Comparison of ENCODE assay signal across 15 mouse cellular contexts in the genomic region with DNA sequence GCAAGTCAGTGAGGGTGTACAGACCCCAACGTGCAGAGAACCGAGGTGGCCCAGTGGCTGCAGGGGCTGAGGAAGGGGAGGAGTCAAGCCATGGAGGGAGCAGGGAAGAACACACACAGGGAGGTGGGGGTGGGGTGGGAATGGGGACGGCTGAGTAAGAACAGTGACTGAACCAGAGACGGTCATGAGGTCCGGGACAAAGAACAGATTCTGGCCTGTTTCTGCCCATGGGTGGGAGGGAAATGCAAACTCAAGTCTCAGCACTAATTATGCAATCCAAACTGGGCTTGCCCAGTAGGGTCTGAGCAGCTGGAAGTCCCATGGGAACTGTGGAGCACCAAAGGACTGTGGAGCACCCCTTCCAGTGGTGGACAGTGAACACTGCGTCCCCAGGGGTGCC. TPM values are rescaled to one million over a fixed set of nuclear protein-coding genes. Genes with fewer than 3 reads are reported as not detected.
DNase-seq lines count a peak whose midpoint lies in the region; ATAC-seq lines count a peak whose summit lies in the region.
"Had no signal": no experiment of that assay in that cellular context is flagged by ENCODE, and none has a peak within 500 bp of the region (broad histone marks: within the 10 kb centered on the region; RNA-seq: fewer than 3 reads in every experiment).

No protein-coding gene starts in this region.

- no peak overlapping the region for H3K27ac ChIP-seq in kidney, embryonic 15.5 days
- H3K27ac ChIP-seq in kidney, embryonic 14.5 days (ENCODE audit: low read depth, low read length) = no peak overlapping the region
- no peak overlapping the region for H3K27ac ChIP-seq in liver, embryonic 13.5 days
- no peak overlapping the region for H3K27ac ChIP-seq in heart, embryonic 12.5 days (ENCODE audit: poor library complexity, severe bottlenecking)
- H3K27ac ChIP-seq: heart, adult 2 months had no signal

- no peak overlapping the region for H3K4me2 ChIP-seq in kidney, embryonic 15.5 days
- no peak overlapping the region for H3K4me2 ChIP-seq in kidney, embryonic 14.5 days (replicated peaks; ENCODE audit: low read depth, low read length)
- H3K4me2 ChIP-seq in liver, embryonic 13.5 days = no peak overlapping the region
- H3K4me2 ChIP-seq in heart, embryonic 12.5 days = no peak overlapping the region

- H3K27me3 ChIP-seq in kidney, embryonic 15.5 days = 0 out of 2 replicates have a peak, but pooled peaks cover 4% of the 10 kb centered on the region
- H3K27me3 ChIP-seq in kidney, embryonic 14.5 days (ENCODE audit: control insufficient read depth, insufficient read depth, low read length) = peaks cover 2% of the 10 kb centered on the region; the same call in 1 of the 2 replicates
- peaks cover 29% of the 10 kb centered on the region for H3K27me3 ChIP-seq in liver, embryonic 13.5 days
- peaks cover 38% of the 10 kb centered on the region for H3K27me3 ChIP-seq in heart, embryonic 12.5 days (replicated peaks)

- peak; percentile 44 for DNase-seq in embryo, embryonic 10.5 days (ENCODE audit: low spot score)
- DNase-seq in embryo, embryonic 9.5 days (ENCODE audit: extremely low spot score) = no peak
- peak; percentile 80 for DNase-seq in ZHBTc4 (ENCODE audit: low read depth, low spot score)
- no peak for DNase-seq in liver, embryonic 13.5 days
- no peak for DNase-seq in ovary, postnatal 36 days (ENCODE audit: low spot score)
- DNase-seq: adrenal gland, postnatal 36 days; heart, adult 2 months; heart, postnatal 36 days; lung, postnatal 10 days; spleen, adult 18-20 months; thymus, adult 18-20 months had no signal

- peak; percentile 53; the same call in 1 of the 2 replicates for ATAC-seq in kidney, embryonic 15.5 days (replicated peaks; ENCODE audit: low FRiP score)
- ATAC-seq in kidney, embryonic 14.5 days (ENCODE audit: low FRiP score, low TSS enrichment) = no peak
- peak; percentile 49 for ATAC-seq in liver, embryonic 13.5 days (ENCODE audit: low read depth)
- no peak for ATAC-seq in heart, embryonic 12.5 days (ENCODE audit: insufficient number of reproducible peaks, low FRiP score)

- no peaks in the 10 kb centered on the region for H3K36me3 ChIP-seq in kidney, embryonic 15.5 days
- H3K36me3 ChIP-seq in kidney, embryonic 14.5 days (ENCODE audit: control insufficient read depth, insufficient read depth, low read length) = no peaks in the 10 kb centered on the region
- no peaks in the 10 kb centered on the region for H3K36me3 ChIP-seq in liver, embryonic 13.5 days
- H3K36me3 ChIP-seq in heart, embryonic 12.5 days = no peaks in the 10 kb centered on the region

- no peaks in the 10 kb centered on the region for H3K9me3 ChIP-seq in kidney, embryonic 15.5 days (replicated peaks)
- H3K9me3 ChIP-seq in kidney, embryonic 14.5 days (ENCODE audit: control insufficient read depth, low read length) = no peaks in the 10 kb centered on the region
- no peaks in the 10 kb centered on the region for H3K9me3 ChIP-seq in liver, embryonic 13.5 days (replicated peaks)
- no peaks in the 10 kb centered on the region for H3K9me3 ChIP-seq in heart, embryonic 12.5 days (replicated peaks)

- WGBS in kidney, embryonic 15.5 days = 16% methylated on average over 6 of the region's 6 CpGs
- 6% methylated on average over 6 of the region's 6 CpGs for WGBS in kidney, embryonic 14.5 days
- 18% methylated on average over 6 of the region's 6 CpGs for WGBS in liver, embryonic 13.5 days (ENCODE audit: insufficient replicate concordance)
- WGBS in heart, embryonic 12.5 days = 11% methylated on average over 6 of the region's 6 CpGs

- no peak overlapping the region for H3K9ac ChIP-seq in kidney, embryonic 15.5 days
- no peak overlapping the region for H3K9ac ChIP-seq in kidney, embryonic 14.5 days (ENCODE audit: low read depth, low read length)
- H3K9ac ChIP-seq in liver, embryonic 13.5 days = no peak overlapping the region
- no peak overlapping the region for H3K9ac ChIP-seq in heart, embryonic 12.5 days

- H3K4me3 ChIP-seq in kidney, embryonic 15.5 days (replicated peaks) = no peak overlapping the region
- H3K4me3 ChIP-seq in kidney, embryonic 14.5 days (ENCODE audit: low read length) = no peak overlapping the region
- H3K4me3 ChIP-seq in liver, embryonic 13.5 days (replicated peaks) = no peak overlapping the region
- no peak overlapping the region for H3K4me3 ChIP-seq in heart, embryonic 12.5 days
- H3K4me3 ChIP-seq: erythroblast, embryonic 14.5 days; heart, adult 2 months had no signal

- peaks cover 6% of the 10 kb centered on the region for H3K4me1 ChIP-seq in kidney, embryonic 15.5 days
- H3K4me1 ChIP-seq in kidney, embryonic 14.5 days (ENCODE audit: control insufficient read depth, insufficient read depth, low read length) = no peaks in the 10 kb centered on the region
- H3K4me1 ChIP-seq in liver, embryonic 13.5 days (replicated peaks) = peaks cover 5% of the 10 kb centered on the region
- H3K4me1 ChIP-seq in heart, embryonic 12.5 days (replicated peaks) = no peaks in the 10 kb centered on the region

RNA-seq across cellular contexts. Expression of gene Slc22a18, which starts 9.0 kb away (rescaled TPM):
- polyA plus RNA-seq in kidney, embryonic 15.5 days (2015; fragmentation: Nextera tagmentation; extraction: Ambion mirVana) = 4.1 and 4.5 TPM in 2 replicates
- 4.4 and 4.7 TPM in 2 replicates for polyA plus RNA-seq in kidney, embryonic 14.5 days (2014; fragmentation: Nextera tagmentation; extraction: Ambion mirVana)
- 6.2 and 6.7 TPM in 2 replicates for polyA plus RNA-seq in liver, embryonic 13.5 days (2015; fragmentation: Nextera tagmentation; extraction: Ambion mirVana)
- 0.90 and 0.91 TPM in 2 replicates for polyA plus RNA-seq in heart, embryonic 12.5 days (2016; fragmentation: Nextera tagmentation; extraction: Ambion mirVana)
- polyA plus RNA-seq: erythroblast, embryonic 14.5 days had no signal

RNA-seq across cellular contexts. Expression of gene Phlda2, which starts 20.4 kb away (rescaled TPM):
- 8.4 and 10.8 TPM in 2 replicates for polyA plus RNA-seq in kidney, embryonic 15.5 days (2015; fragmentation: Nextera tagmentation; extraction: Ambion mirVana)
- polyA plus RNA-seq in kidney, embryonic 14.5 days (2014; fragmentation: Nextera tagmentation; extraction: Ambion mirVana) = 7.3 and 10.6 TPM in 2 replicates
- 23.6 and 25.4 TPM in 2 replicates for polyA plus RNA-seq in liver, embryonic 13.5 days (2015; fragmentation: Nextera tagmentation; extraction: Ambion mirVana)
- 1.7 and 2.2 TPM in 2 replicates for polyA plus RNA-seq in heart, embryonic 12.5 days (2016; fragmentation: Nextera tagmentation; extraction: Ambion mirVana)
- polyA plus RNA-seq: heart, adult 2 months had no signal

RNA-seq across cellular contexts. Expression of gene Cdkn1c, which starts 21.7 kb away (rescaled TPM):
- polyA plus RNA-seq in kidney, embryonic 15.5 days (2015; fragmentation: Nextera tagmentation; extraction: Ambion mirVana) = 844 and 965 TPM in 2 replicates
- polyA plus RNA-seq in kidney, embryonic 14.5 days (2014; fragmentation: Nextera tagmentation; extraction: Ambion mirVana) = 1,196 and 1,506 TPM in 2 replicates
- 178 and 199 TPM in 2 replicates for polyA plus RNA-seq in liver, embryonic 13.5 days (2015; fragmentation: Nextera tagmentation; extraction: Ambion mirVana)
- 1,218 and 1,354 TPM in 2 replicates for polyA plus RNA-seq in heart, embryonic 12.5 days (2016; fragmentation: Nextera tagmentation; extraction: Ambion mirVana)

Comparison
In these comparisons a context has a peak if more than half of its experiments do, and no peak if none do; other contexts are left out.
1. DNase-seq: peak in embryo, embryonic 10.5 days (single experiment) and ZHBTc4 (single experiment); none in embryo, embryonic 9.5 days (single experiment), liver, embryonic 13.5 days (single experiment) and ovary, postnatal 36 days (single experiment).
2. ATAC-seq: peak in kidney, embryonic 15.5 days (single experiment) and liver, embryonic 13.5 days (single experiment); none in kidney, embryonic 14.5 days (single experiment) and heart, embryonic 12.5 days (single experiment).